Mouse (Mus musculus): Measurements from ENCODE around the gene Crebrf. TPM values are rescaled to one million over a fixed set of nuclear protein-coding genes. Genes with fewer than 3 reads are reported as not detected.
A peak's percentile ranks its signal among the peaks of the same experiment; 100 is the strongest.

Gene Crebrf
- polyA plus RNA-seq, 1 experiment = 9.1 TPM

- Histone ChIP-seq H3K27me3 (replicated peaks; ENCODE audit: control insufficient read depth, insufficient read depth, low read length) (no peaks in the 10 kb centered on the region), H3K4me3 (ENCODE audit: insufficient read depth, low read depth, low read length) (no peak overlapping the region), H3K4me1 (ENCODE audit: control insufficient read depth, insufficient read depth, low read length) (no peaks in the 10 kb centered on the region), H3K27ac (ENCODE audit: insufficient read depth, low read depth, low read length) (no peak overlapping the region), H3K36me3 (ENCODE audit: control insufficient read depth, insufficient read depth, low read length) (peaks cover 4% of the 10 kb centered on the region; the same call in 1 of the 2 replicates)
- DNase-seq = no peak
- 76% methylated on average over 1 of the region's 1 CpGs for WGBS
- TF ChIP-seq CTCF (conservative IDR thresholded peaks at IDR 0.05; ENCODE audit: insufficient read depth, insufficient read length, low read depth, low read length) = no peak
Measured at GRCm38 (mm10) chr17:26743294-26743693, 27.8 kb downstream of the Crebrf start.

DNA sequence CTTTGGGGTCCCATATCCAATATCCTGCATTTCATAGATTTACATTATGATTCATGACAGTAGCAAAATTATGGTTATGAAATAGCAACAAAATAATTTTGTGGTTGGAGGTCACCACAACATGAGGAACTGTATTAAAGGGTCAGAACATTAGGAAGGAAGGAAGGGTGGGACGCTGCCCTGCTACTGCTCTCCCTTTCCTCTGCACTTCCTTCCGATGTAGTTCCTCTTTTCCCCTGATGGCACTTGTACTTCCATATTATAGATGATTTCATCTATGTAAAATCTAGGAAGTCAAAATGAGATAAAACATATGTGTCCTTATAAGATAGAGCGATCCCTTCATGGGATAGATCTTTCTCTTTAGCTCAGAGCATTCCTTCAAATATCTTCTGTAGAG, 34.5 kb downstream of the Crebrf start:
- H3K27me3 ChIP-seq (replicated peaks; ENCODE audit: control insufficient read depth, insufficient read depth, low read length) = no peaks in the 10 kb centered on the region
- no peak overlapping the region for H3K27ac ChIP-seq (ENCODE audit: insufficient read depth, low read depth, low read length)
- H3K36me3 ChIP-seq (ENCODE audit: control insufficient read depth, insufficient read depth, low read length) = no peaks in the 10 kb centered on the region; the same call in 1 of the 2 replicates
- TF ChIP-seq CTCF (conservative IDR thresholded peaks at IDR 0.05; ENCODE audit: insufficient read depth, insufficient read length, low read depth, low read length) (no peak), POLR2A (IDR thresholded peaks at IDR 0.05; ENCODE audit: low read depth, low read length) (no peak)
- no peaks in the 10 kb centered on the region; the same call in 1 of the 2 replicates for H3K4me1 ChIP-seq (ENCODE audit: control insufficient read depth, insufficient read depth, low read length)
- DNase-seq = no peak
- 77% methylated on average over 3 of the region's 3 CpGs for WGBS
- no peak overlapping the region for H3K4me3 ChIP-seq (ENCODE audit: insufficient read depth, low read depth, low read length)

GRCm38 (mm10) chr17:26752297-26752696, 36.8 kb downstream of the Crebrf start:
- 86% methylated on average over 1 of the region's 1 CpGs for WGBS
- H3K27me3 ChIP-seq (replicated peaks; ENCODE audit: control insufficient read depth, insufficient read depth, low read length) = no peaks in the 10 kb centered on the region
- no peaks in the 10 kb centered on the region; the same call in 1 of the 2 replicates for H3K4me1 ChIP-seq (ENCODE audit: control insufficient read depth, insufficient read depth, low read length)
- no peak for DNase-seq
- no peaks in the 10 kb centered on the region; the same call in 1 of the 2 replicates for H3K36me3 ChIP-seq (ENCODE audit: control insufficient read depth, insufficient read depth, low read length)
- no peak overlapping the region for H3K4me3 ChIP-seq (ENCODE audit: insufficient read depth, low read depth, low read length)
- TF ChIP-seq POLR2A (IDR thresholded peaks at IDR 0.05; ENCODE audit: low read depth, low read length) (no peak), CTCF (conservative IDR thresholded peaks at IDR 0.05; ENCODE audit: insufficient read depth, insufficient read length, low read depth, low read length) (no peak)
- H3K27ac ChIP-seq (ENCODE audit: insufficient read depth, low read depth, low read length) = no peak overlapping the region

DNA sequence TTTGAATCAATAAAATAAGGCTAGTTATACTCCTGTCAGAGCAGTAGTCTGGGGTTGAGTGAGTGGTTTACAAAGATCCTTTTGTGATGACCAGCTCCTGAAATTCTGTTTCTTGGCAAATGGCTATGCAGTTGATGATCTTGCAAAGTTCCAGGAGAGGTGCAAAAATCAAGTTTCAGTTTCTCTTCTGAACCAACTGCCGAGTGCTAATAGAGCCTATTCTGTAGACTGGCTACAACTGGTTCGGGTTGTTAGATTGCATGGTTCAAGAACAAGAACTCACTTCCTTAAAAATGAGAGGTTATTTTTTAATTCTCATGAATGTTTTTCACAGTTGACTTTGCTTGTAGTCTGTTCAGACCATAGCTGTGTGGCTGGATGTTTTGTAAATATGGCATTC, 38.0 kb downstream of the Crebrf start:
- Histone ChIP-seq H3K4me3 (ENCODE audit: insufficient read depth, low read depth, low read length) (no peak overlapping the region), H3K4me1 (ENCODE audit: control insufficient read depth, insufficient read depth, low read length) (no peaks in the 10 kb centered on the region; the same call in 1 of the 2 replicates), H3K36me3 (ENCODE audit: control insufficient read depth, insufficient read depth, low read length) (no peaks in the 10 kb centered on the region; the same call in 1 of the 2 replicates), H3K27ac (ENCODE audit: insufficient read depth, low read depth, low read length) (no peak overlapping the region), H3K27me3 (replicated peaks; ENCODE audit: control insufficient read depth, insufficient read depth, low read length) (no peaks in the 10 kb centered on the region)
- 48% methylated on average over 2 of the region's 2 CpGs for WGBS
- peak; percentile 33 for DNase-seq
- TF ChIP-seq POLR2A (IDR thresholded peaks at IDR 0.05; ENCODE audit: low read depth, low read length) (no peak), CTCF (conservative IDR thresholded peaks at IDR 0.05; ENCODE audit: insufficient read depth, insufficient read length, low read depth, low read length) (no peak)

GRCm38 (mm10) chr17:26767100-26767753, 51.8 kb downstream of the Crebrf start:
- Histone ChIP-seq H3K27ac (ENCODE audit: insufficient read depth, low read depth, low read length) (no peak overlapping the region), H3K27me3 (replicated peaks; ENCODE audit: control insufficient read depth, insufficient read depth, low read length) (no peaks in the 10 kb centered on the region), H3K4me1 (ENCODE audit: control insufficient read depth, insufficient read depth, low read length) (no peaks in the 10 kb centered on the region), H3K36me3 (ENCODE audit: control insufficient read depth, insufficient read depth, low read length) (peaks cover 11% of the 10 kb centered on the region), H3K4me3 (ENCODE audit: insufficient read depth, low read depth, low read length) (no peak overlapping the region)
- DNase-seq = no peak
- 90% methylated on average over 5 of the region's 5 CpGs for WGBS
- TF ChIP-seq CTCF (conservative IDR thresholded peaks at IDR 0.05; ENCODE audit: insufficient read depth, insufficient read length, low read depth, low read length) (no peak), POLR2A (IDR thresholded peaks at IDR 0.05; ENCODE audit: low read depth, low read length) (no peak)

DNA sequence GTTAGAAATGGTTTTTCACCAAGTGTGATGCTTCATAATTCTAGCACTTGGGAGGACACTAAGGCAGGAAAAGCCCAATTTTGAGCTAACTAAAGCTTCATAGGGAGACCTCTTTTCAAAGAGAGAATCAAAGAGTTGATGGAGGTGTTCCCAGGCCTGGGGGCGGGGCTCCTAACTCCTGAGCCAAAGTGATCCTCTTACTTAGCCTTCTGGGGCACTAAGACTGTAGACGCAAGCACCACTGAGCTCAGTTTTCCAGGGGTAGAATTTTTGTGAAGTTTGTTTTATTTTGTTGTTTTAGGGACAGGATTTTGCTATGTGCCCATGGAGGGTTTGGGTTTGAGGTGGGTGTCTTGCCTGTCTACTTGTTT, 52.3 kb downstream of the Crebrf start:
- H3K4me3 ChIP-seq (ENCODE audit: insufficient read depth, low read depth, low read length) = no peak overlapping the region
- H3K27ac ChIP-seq (ENCODE audit: insufficient read depth, low read depth, low read length) = no peak overlapping the region
- TF ChIP-seq CTCF (conservative IDR thresholded peaks at IDR 0.05; ENCODE audit: insufficient read depth, insufficient read length, low read depth, low read length) = no peak
- no peak for TF ChIP-seq POLR2A (IDR thresholded peaks at IDR 0.05; ENCODE audit: low read depth, low read length)
- no peaks in the 10 kb centered on the region for H3K27me3 ChIP-seq (replicated peaks; ENCODE audit: control insufficient read depth, insufficient read depth, low read length)
- H3K4me1 ChIP-seq (ENCODE audit: control insufficient read depth, insufficient read depth, low read length) = no peaks in the 10 kb centered on the region
- DNase-seq = no peak
- peaks cover 11% of the 10 kb centered on the region for H3K36me3 ChIP-seq (ENCODE audit: control insufficient read depth, insufficient read depth, low read length)
- WGBS = 90% methylated on average over 2 of the region's 2 CpGs

DNA sequence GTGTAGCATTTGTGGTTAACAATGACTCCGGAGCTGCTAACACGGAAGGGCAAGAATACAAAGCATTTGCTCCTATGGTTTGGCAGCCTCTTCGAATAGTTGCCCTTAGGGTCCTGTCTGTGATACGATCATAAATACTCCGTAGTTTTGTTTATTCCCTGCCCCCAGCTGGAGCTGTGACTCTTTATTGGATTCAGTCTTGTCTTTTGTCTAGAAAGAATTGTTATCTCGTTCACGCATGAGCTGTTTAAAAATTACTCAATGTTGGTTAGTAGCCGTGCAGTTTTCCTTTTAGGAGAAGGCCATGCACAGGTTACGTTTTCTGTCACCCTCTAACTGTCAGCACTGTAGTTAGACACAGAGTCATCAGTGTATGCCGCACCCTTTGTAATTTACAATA, 60.8 kb downstream of the Crebrf start:
- H3K4me3 ChIP-seq (ENCODE audit: insufficient read depth, low read depth, low read length) = no peak overlapping the region
- TF ChIP-seq CTCF (conservative IDR thresholded peaks at IDR 0.05; ENCODE audit: insufficient read depth, insufficient read length, low read depth, low read length) = no peak
- no peak for TF ChIP-seq POLR2A (IDR thresholded peaks at IDR 0.05; ENCODE audit: low read depth, low read length)
- DNase-seq = no peak
- H3K27me3 ChIP-seq (replicated peaks; ENCODE audit: control insufficient read depth, insufficient read depth, low read length) = no peaks in the 10 kb centered on the region
- H3K36me3 ChIP-seq (ENCODE audit: control insufficient read depth, insufficient read depth, low read length) = peaks cover 5% of the 10 kb centered on the region
- WGBS = 64% methylated on average over 10 of the region's 10 CpGs
- H3K27ac ChIP-seq (ENCODE audit: insufficient read depth, low read depth, low read length) = no peak overlapping the region
- no peaks in the 10 kb centered on the region for H3K4me1 ChIP-seq (ENCODE audit: control insufficient read depth, insufficient read depth, low read length)
